Comparison of ENCODE assay signal across 19 mouse cellular contexts in genomic region chr14:22573585-22573984, GRCm38 (mm10).
DNase-seq lines count a peak whose midpoint lies in the region; ATAC-seq and TF ChIP-seq lines count a peak whose summit lies in the region.
"Had no signal": no experiment of that assay in that cellular context is flagged by ENCODE, and none has a peak within 500 bp of the region (broad histone marks: within the 10 kb centered on the region; RNA-seq: fewer than 3 reads in every experiment).

No protein-coding gene starts in this region.

- TF ChIP-seq CTCF in E14TG2a.4 (conservative IDR thresholded peaks at IDR 0.05; ENCODE audit: low read length), result no peak

- peaks cover 6% of the 10 kb centered on the region for H3K27me3 ChIP-seq in E14TG2a.4 (ENCODE audit: insufficient read depth, low read length)
- H3K27me3 ChIP-seq in neural tube, embryonic 15.5 days (replicated peaks), result peaks cover 10% of the 10 kb centered on the region; the same call in 1 of the 2 replicates
- H3K27me3 ChIP-seq: Patski had no signal

- ATAC-seq in neural tube, embryonic 15.5 days (ENCODE audit: low FRiP score), result no peak
- ATAC-seq: forebrain, embryonic 13.5 days; forebrain, embryonic 15.5 days; forebrain, postnatal 0 days; Patski had no signal

- H3K4me2 ChIP-seq in neural tube, embryonic 15.5 days, result no peak overlapping the region
- H3K4me2 ChIP-seq: forebrain, embryonic 13.5 days; forebrain, embryonic 15.5 days had no signal

- no peak overlapping the region for H3K27ac ChIP-seq in neural tube, embryonic 15.5 days (replicated peaks)
- H3K27ac ChIP-seq: forebrain, embryonic 13.5 days; forebrain, embryonic 15.5 days had no signal

- H3K9ac ChIP-seq in neural tube, embryonic 15.5 days (replicated peaks), result no peak overlapping the region
- H3K9ac ChIP-seq: forebrain, embryonic 13.5 days; forebrain, embryonic 15.5 days; forebrain, postnatal 0 days had no signal

- peak; percentile 22 for DNase-seq in ZHBTc4 (ENCODE audit: low read depth, low spot score)
- DNase-seq in retina, embryonic 14.5 days (ENCODE audit: low spot score), result peak; percentile 64
- no peak for DNase-seq in cerebellum, postnatal 14 days
- no peak for DNase-seq in heart, adult 11 months
- DNase-seq: adrenal gland, adult 2 months; adrenal gland, postnatal 10 days; adrenal gland, postnatal 25 days; cerebellum, adult 11 months; cerebellum, adult 18-20 months; cerebellum, adult 8-10 months; cerebellum, adult 9-11 months; cerebellum, postnatal 25 days; forebrain, postnatal 0 days had no signal

- 0 out of 2 replicates have a peak overlapping the region, but pooled peaks have one; percentile 3 for H3K4me3 ChIP-seq in E14TG2a.4 (replicated peaks; ENCODE audit: low read length)
- H3K4me3 ChIP-seq in neural tube, embryonic 15.5 days (replicated peaks), result no peak overlapping the region
- H3K4me3 ChIP-seq: forebrain, embryonic 13.5 days; forebrain, embryonic 15.5 days had no signal

- H3K9me3 ChIP-seq in E14TG2a.4 (ENCODE audit: low read length), result no peaks in the 10 kb centered on the region
- H3K9me3 ChIP-seq in neural tube, embryonic 15.5 days (replicated peaks), result no peaks in the 10 kb centered on the region
- H3K9me3 ChIP-seq: forebrain, embryonic 13.5 days; forebrain, embryonic 15.5 days had no signal

- WGBS in neural tube, embryonic 15.5 days, result 67% methylated on average over 7 of the region's 7 CpGs

- peaks cover 28% of the 10 kb centered on the region for H3K4me1 ChIP-seq in E14TG2a.4 (replicated peaks; ENCODE audit: low read depth, low read length)
- peaks cover 28% of the 10 kb centered on the region for H3K4me1 ChIP-seq in neural tube, embryonic 15.5 days

- H3K36me3 ChIP-seq in E14TG2a.4 (ENCODE audit: insufficient read depth, low read length), result no peaks in the 10 kb centered on the region
- H3K36me3 ChIP-seq in neural tube, embryonic 15.5 days, result no peaks in the 10 kb centered on the region
- H3K36me3 ChIP-seq: forebrain, embryonic 15.5 days; G1E had no signal

Comparison
In these comparisons a context has a peak if more than half of its experiments do, and no peak if none do; other contexts are left out.
1. DNase-seq: peak in ZHBTc4 (single experiment) and retina, embryonic 14.5 days (single experiment); none in cerebellum, postnatal 14 days (0 of 2) and heart, adult 11 months (single experiment).